Comparison of ENCODE assay signal across 8 mouse cellular contexts in the genomic region with DNA sequence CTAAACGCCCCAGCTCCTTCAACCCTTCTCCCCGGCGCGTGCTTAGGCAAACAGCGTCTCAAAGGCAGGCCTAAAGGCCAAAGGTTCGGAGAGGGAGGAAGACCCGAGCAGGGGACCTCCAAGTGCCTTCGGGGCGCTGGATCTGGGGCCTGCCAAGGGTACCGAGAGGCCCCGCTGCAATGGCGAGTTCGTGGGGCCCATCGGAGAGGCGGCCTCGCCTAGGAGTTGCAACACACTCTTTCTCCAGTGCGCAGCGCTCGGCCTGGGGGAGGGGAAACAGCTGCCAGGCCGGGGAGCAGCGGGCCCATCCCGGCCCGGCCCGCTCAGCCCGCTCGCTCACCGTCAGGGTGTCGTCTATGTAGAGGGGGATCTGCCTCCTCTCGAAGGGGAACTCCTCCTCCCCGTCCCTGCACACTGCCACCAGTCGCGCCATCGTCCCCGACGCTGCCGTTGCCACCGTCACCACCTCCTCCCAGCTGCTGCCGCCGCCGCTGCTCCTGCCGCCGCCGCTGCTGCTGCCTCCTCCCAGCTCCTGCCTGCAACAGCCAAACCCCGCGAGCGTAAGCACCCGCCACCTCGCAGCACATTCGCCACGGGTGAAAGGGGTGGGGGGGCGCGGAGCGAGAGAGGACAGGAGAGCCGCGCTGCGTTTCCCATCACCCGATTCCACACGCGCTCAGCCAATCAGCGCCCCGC. TPM values are rescaled to one million over a fixed set of nuclear protein-coding genes. Genes with fewer than 3 reads are reported as not detected.
A peak's percentile ranks its signal among the peaks of the same experiment; 100 is the strongest.
DNase-seq lines count a peak whose midpoint lies in the region; ATAC-seq lines count a peak whose summit lies in the region.

No protein-coding gene starts in this region.

- peak overlapping the region; percentile 98 for H3K4me3 ChIP-seq in hindbrain, embryonic 16.5 days (ENCODE audit: low read length)

- peaks cover 19% of the 10 kb centered on the region for H3K4me1 ChIP-seq in hindbrain, embryonic 16.5 days (ENCODE audit: control insufficient read depth, insufficient read depth, low read depth, low read length)

- DNase-seq in WW6 (ENCODE audit: low read depth, low spot score) = peak; percentile 95
- DNase-seq in cerebellum, postnatal 4 days (ENCODE audit: low spot score in 2 of 2) = peak; percentile 88 to 97
- DNase-seq in gastrocnemius, adult 18-20 months (ENCODE audit: low spot score) = peak; percentile 91
- peak; percentile 83 to 92 for DNase-seq in left cerebral cortex, adult 18-20 months (ENCODE audit: low spot score in 2 of 2)
- DNase-seq in lung, postnatal 4 days = peak; percentile 97 to 98
- DNase-seq in retina, postnatal 1 day = peak; percentile 99
- peak; percentile 95 for DNase-seq in thymus, postnatal 4 days

- no peaks in the 10 kb centered on the region for H3K36me3 ChIP-seq in hindbrain, embryonic 16.5 days (ENCODE audit: control insufficient read depth, insufficient read depth, low read length)

- peak overlapping the region; percentile 95 for H3K9ac ChIP-seq in hindbrain, embryonic 16.5 days (ENCODE audit: low read depth, low read length)

- H3K27ac ChIP-seq in hindbrain, embryonic 16.5 days (ENCODE audit: low read depth, low read length) = peak overlapping the region; percentile 100

- 0% methylated on average over 49 of the region's 61 CpGs for WGBS in hindbrain, embryonic 16.5 days

- no peaks in the 10 kb centered on the region for H3K9me3 ChIP-seq in hindbrain, embryonic 16.5 days (ENCODE audit: control insufficient read depth, low read length)

- peak; percentile 83 for ATAC-seq in hindbrain, embryonic 16.5 days

- no peaks in the 10 kb centered on the region for H3K27me3 ChIP-seq in hindbrain, embryonic 16.5 days (replicated peaks; ENCODE audit: control insufficient read depth, insufficient read depth, low read length)

- peak overlapping the region; percentile 89 for H3K4me2 ChIP-seq in hindbrain, embryonic 16.5 days (ENCODE audit: low read length)

RNA-seq across cellular contexts. Expression of gene Ggnbp2, which starts 0.9 kb away (rescaled TPM):
- total RNA-seq in gastrocnemius, adult 18-20 months (2021) = 10 to 100 TPM; 31.6 to 32.4 TPM
- 66.8 and 72.5 TPM in 2 replicates for polyA plus RNA-seq in hindbrain, embryonic 16.5 days (2015; fragmentation: Nextera tagmentation; extraction: Ambion mirVana)
- total RNA-seq in left cerebral cortex, adult 18-20 months (2021) = 10 to 100 TPM; 90.8 to 91.0 TPM

RNA-seq across cellular contexts. Expression of gene Myo19, which starts 10.3 kb away (rescaled TPM):
- total RNA-seq in gastrocnemius, adult 18-20 months (2021) = 1 to 10 TPM; 1.4 to 2.4 TPM
- polyA plus RNA-seq in hindbrain, embryonic 16.5 days (2015; fragmentation: Nextera tagmentation; extraction: Ambion mirVana) = 6.3 and 7.0 TPM in 2 replicates
- 10 to 100 TPM; 11.1 to 17.1 TPM for total RNA-seq in left cerebral cortex, adult 18-20 months (2021)

RNA-seq across cellular contexts. Expression of gene Pigw, which starts 10.4 kb away (rescaled TPM):
- total RNA-seq in gastrocnemius, adult 18-20 months (2021) = 1 to 10 TPM; 3.8 to 5.9 TPM
- polyA plus RNA-seq in hindbrain, embryonic 16.5 days (2015; fragmentation: Nextera tagmentation; extraction: Ambion mirVana) = 2.2 and 2.5 TPM in 2 replicates
- total RNA-seq in left cerebral cortex, adult 18-20 months (2021) = 1 to 10 TPM; 5.7 to 7.0 TPM

RNA-seq across cellular contexts. Expression of gene Dhrs11, which starts 40.9 kb away (rescaled TPM):
- total RNA-seq in gastrocnemius, adult 18-20 months (2021) = 10 to 100 TPM; 25.5 to 31.0 TPM
- 11.0 and 11.1 TPM in 2 replicates for polyA plus RNA-seq in hindbrain, embryonic 16.5 days (2015; fragmentation: Nextera tagmentation; extraction: Ambion mirVana)
- 1 to 10 TPM; 7.9 to 8.4 TPM for total RNA-seq in left cerebral cortex, adult 18-20 months (2021)

RNA-seq across cellular contexts. Expression of gene Znhit3, which starts 46.5 kb away (rescaled TPM):
- total RNA-seq in gastrocnemius, adult 18-20 months (2021) = 10 to 100 TPM; 15.6 to 17.3 TPM
- polyA plus RNA-seq in hindbrain, embryonic 16.5 days (2015; fragmentation: Nextera tagmentation; extraction: Ambion mirVana) = 65.2 and 71.4 TPM in 2 replicates
- 10 to 100 TPM; 32.0 to 32.8 TPM for total RNA-seq in left cerebral cortex, adult 18-20 months (2021)

Comparison
In these comparisons a context has a peak if more than half of its experiments do, and no peak if none do; other contexts are left out.
1. Peak in every context shown above with its lines: DNase-seq, ATAC-seq, H3K4me3 ChIP-seq and H3K27ac ChIP-seq.